Mouse (Mus musculus): ENCODE data around the gene Serbp1.

Gene Serbp1

DNA sequence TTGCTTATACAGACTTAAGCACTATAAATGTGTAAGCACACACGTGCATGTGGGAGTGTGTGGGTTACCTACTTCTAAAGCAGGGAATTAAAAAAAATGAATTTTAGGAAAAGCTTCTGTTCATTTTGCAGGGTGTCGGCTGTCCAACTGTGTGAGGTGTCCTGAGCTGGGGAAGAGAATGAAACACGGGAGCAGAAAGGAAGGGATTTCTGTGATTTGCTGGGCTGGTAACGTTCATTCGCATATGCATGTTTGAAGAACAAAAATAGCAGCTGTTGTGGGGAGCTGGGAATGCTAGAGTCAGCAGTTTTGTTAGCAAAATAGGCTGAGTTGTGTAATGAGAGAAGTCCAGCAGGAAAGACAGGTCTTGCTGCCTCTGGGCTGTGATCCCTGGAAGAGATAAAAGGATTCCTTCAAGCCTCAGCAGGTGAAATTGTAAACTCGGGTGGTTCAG, 62.8 kb downstream of the Serbp1 start:
- peak in 1 of 2 experiments; percentile 28 for DNase-seq (ENCODE audit: low spot score in 2 of 2)

DNA sequence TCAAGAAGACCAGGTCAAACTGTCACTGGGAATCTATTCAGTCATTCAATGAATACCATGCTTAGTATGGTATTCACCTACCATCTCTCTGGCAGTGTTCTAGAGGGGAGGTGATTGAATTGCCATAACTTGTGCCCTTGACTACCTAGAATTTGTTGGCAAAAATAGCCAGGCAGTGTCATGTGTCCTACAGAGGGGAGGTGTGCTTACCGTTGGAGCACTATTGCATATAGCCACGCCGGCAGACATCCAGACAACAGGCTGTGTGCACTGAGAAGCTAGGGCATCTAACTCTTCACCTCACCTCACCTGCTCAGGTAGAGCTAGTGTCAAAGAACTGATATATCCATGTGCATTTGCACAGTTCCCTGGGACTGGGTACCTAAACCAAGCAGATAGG, 63.3 kb downstream of the Serbp1 start:
- peak in 1 of 2 experiments; percentile 8 for DNase-seq (ENCODE audit: low spot score in 2 of 2)

DNA sequence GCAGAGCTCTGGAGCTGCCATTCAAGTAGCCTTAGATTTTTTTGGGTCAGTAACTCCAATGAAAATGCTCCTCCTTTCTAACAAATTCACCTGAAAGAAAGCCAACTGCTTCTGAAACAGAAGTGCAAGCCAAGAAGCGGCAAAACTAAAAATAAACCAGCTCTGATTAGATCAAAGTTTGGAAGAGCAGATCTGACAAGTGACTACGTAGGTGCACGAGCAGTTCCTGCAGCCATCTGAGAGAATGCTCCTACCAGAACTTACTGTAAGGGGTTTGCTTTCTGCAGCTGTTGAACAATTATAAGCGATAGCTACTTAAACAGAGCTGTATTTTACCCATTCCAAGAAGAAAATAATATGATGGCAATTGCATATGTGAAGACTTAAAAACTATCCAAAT, 64.5 kb downstream of the Serbp1 start:
- no peak for DNase-seq (ENCODE audit: low spot score in 2 of 2)

DNA sequence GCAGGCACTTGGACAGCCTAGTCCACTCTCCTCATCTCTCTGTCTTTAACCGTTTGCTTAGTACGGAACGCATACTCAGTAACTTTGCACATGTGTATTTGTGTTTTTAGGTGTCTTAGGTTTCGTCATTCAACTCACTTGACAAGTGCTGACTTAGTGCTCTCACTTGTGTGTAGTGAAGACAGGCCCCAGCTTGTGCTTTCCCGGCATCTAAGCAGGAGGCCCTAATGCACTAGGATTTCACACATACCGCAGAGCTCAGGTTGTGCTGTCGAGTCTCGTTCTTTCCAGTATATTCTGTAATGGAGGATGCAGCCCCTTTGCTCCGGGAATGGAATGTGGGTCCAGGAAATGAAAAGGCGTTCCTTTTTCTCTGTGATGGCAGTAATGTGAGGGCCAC, 65.2 kb downstream of the Serbp1 start:
- no peak for DNase-seq (ENCODE audit: low spot score in 2 of 2)

DNA sequence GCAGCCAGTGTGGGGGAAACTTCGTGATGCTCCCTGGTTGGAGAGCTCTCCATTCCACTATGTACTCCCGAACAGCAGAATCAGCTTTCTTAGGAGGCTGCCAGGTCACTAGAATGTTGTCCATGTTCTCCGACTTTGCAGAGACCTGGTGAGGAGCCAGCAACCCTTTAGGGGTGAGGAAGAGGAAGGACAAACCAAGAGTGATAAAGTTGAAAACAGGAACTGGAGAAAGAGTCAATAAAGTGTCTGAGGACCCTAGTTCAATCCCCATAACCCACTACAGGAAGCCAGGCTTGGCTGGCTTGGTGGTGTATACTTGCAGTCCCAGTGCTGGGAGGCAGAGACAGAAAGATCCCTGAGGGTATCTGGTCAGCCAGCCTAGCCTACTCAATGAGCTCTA, 71.0 kb downstream of the Serbp1 start:
- DNase-seq (ENCODE audit: low spot score in 2 of 2), result no peak

DNA sequence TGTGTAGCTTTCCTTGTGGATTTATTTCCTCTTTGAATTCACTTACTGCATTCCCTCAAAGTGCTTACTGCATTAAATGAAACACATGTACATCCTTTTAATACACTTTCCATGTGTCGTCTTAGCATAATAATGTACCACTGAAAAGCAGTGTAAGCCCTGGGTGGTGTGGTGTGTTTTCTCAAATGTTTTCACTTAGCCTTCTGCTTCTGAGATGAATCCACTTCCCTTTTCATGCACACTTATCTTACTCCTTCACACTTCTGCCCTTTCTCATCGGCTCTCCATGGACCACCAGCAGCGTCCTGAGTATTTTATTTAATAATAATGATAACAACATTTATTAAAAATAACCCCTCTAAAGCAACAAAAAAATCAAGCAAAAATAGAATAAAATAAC, 71.8 kb downstream of the Serbp1 start:
- DNase-seq (ENCODE audit: low spot score in 2 of 2), result no peak

DNA sequence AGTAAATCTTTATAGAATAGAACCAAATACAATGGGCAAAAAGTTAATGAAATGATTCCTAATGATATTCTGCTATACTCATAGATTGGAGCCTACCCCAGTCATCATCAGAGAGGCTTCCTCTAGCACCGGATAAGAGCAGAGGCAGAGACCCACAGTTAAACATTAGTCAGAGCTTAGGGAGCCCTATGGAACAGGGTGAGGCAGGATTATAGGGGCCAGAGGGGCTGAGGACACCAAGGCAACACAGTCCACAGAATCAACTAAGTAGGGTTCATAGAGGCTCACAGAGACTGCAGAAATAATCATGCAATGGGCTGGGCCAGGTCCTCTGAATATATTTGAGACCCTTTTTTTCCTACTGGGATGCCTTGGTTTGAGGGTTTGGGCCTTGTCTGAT, 76.7 kb downstream of the Serbp1 start:
- DNase-seq (ENCODE audit: low spot score in 2 of 2), result no peak

DNA sequence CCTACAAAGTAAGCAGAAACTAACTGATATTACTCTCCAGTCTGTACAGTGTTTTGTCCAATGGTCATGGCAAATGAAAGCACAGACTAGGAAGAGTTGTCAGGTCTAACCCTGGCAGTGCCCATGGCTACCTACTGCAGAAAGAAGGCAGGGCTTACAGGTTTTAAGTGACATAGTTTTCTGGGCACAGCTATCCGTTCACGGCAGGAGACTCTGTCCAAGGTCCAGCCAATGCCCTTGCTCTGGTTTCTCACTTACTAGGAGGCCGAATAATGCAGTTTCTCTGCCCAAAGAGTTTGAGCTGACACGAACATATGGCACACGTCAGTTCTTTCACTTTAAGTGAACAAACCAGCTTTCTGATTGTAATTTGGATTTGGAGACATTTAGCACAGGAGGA, 79.1 kb downstream of the Serbp1 start:
- no peak for DNase-seq (ENCODE audit: low spot score in 2 of 2)

DNA sequence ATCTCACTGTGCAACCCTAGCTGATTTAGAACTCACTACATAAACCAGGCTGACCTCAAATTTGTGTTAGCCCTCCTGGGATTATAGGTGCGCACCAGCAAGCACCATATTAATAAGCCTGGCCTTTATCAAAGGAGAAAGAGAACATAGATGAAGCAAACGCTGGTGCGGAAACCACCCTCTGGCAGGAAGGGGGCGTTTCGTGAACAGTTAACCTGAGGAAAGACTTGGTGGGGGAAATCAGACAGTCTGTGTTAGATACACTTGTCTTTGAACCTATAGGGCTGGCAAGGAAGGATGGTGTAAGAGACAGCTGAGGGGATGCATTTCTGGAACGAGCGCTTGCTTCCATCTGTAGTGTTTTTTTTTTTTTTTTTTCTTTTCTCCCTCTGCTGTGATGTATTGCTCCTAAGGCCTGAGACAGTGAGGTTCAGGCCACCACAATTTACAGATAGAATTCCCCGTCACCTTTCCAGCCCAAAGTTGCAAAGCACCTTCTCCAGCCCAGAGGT, 79.9 kb downstream of the Serbp1 start:
- DNase-seq (ENCODE audit: low spot score in 2 of 2), result no peak

DNA sequence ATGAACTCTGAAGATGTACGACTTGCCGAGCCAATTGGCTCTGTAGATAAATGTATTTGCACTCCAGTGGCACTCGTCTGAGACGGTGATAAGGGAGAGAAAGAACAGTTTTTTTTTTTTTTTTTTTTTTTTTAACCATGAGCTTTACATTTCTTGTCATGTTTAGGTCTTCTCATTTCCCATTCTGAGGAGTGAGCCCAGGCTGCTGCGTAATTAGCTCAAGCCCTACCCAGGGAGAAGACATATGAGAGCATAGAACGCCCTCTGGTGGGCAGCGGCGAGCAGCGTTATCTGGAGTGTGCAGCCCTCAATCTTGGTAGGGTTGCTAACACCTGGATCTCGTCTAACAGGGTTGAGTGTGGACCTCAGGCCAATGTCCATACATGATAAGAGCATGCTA, 80.5 kb downstream of the Serbp1 start:
- DNase-seq (ENCODE audit: low spot score in 2 of 2), result peak; percentile 9 to 29

DNA sequence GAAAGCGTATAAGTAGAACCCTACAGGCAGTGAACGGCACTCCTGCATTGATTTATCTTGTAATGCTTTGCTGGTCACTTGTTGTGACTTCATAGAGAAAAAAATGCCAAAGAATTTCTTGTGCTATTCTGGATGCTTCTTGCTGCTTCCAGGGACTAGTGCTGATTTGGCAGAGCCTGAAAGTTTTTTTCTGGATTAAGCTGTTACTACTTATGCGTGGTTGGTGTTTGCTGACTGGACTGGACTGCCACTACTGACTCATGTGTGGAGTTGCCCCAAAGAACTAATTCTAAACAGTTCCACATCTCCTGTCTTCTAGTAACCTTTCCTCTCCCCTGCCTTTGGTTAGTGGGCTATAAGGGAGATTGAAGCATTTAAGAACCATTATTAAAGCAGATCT, 85.8 kb downstream of the Serbp1 start:
- DNase-seq (ENCODE audit: low spot score in 2 of 2), result no peak

DNA sequence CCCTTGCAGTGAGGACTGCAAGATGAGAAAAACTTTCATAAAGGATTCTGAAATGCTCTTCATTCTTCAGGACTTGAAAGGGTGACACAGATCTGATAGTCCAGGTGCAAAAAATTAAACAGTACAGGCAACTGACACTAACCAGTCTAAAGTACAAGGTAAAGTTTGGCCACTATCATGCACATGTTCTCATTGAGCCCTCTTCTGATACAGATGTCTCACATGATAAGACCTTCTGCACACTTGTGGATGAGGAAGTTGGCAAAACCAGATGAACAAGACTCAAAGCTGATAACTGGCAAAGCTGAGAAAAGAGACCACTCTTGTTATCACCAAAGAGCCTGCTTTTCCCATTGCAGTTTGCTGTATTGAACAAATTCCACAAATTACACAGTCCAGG, 100.0 kb downstream of the Serbp1 start:
- DNase-seq (ENCODE audit: low spot score in 2 of 2), result no peak

DNA sequence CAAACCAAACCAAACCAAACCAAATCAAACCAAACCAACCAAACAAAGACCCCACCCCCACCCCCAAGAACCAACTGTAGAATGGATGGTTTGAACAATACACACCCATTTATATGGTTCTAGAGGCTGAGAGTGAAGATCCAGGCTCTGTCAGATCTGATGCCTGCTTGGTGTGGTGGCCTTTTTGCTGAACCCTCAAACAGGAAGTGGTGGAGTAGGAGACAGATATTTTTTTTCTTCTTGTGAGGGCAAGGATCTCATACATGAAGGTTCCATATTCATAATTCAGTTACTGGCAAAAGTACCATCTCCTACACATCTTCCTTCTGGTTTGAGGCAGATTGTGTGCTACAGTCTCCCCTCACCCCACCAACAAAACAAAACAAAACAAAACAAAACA, 101.5 kb downstream of the Serbp1 start:
- no peak for DNase-seq (ENCODE audit: low spot score in 2 of 2)

All from heart, adult 9 months (tissue).